Mouse (Mus musculus) liver, embryonic 16.5 days (tissue): ENCODE data around the gene Rapgef4. TPM values are rescaled to one million over a fixed set of nuclear protein-coding genes. Genes with fewer than 3 reads are reported as not detected.

Experiments
- ATAC-seq: fragments of 200-750 bp; cut with Nextera tagmentation; 2 replicates; pipeline ENCODE4 v1.8.0; 2017; ENCODE audit warnings: low read depth, mild to moderate bottlenecking, moderate number of reproducible peaks, moderate library complexity
- H3K27ac ChIP-seq: fragments of 300-500 bp; sonication (generic); 2 replicates; pipeline ENCODE4 v1.5.1; 2014; ENCODE audit warnings: mild to moderate bottlenecking, low read length
- H3K27me3 ChIP-seq: fragments of 300-500 bp; sonication (generic); 2 replicates; pipeline ENCODE4 v1.6.1; 2014; ENCODE audit warnings: low read depth, low read length, mixed read lengths; ENCODE audit not compliant: control insufficient read depth, insufficient read depth
- H3K36me3 ChIP-seq: fragments of 300-500 bp; sonication (generic); 2 replicates; pipeline ENCODE4 v1.6.1; 2014; ENCODE audit warnings: mild to moderate bottlenecking; ENCODE audit not compliant: control insufficient read depth, insufficient read depth
- H3K4me1 ChIP-seq: fragments of 300-500 bp; sonication (generic); 2 replicates; pipeline ENCODE4 v1.6.1; 2014; ENCODE audit warnings: low read depth, low read length, mixed read lengths; ENCODE audit not compliant: control insufficient read depth
- H3K4me2 ChIP-seq: fragments of 300-500 bp; sonication (generic); 2 replicates; pipeline ENCODE4 v1.6.1; 2014; ENCODE audit warnings: low read depth, low read length, mixed read lengths
- H3K4me3 ChIP-seq: fragments of 300-500 bp; sonication (generic); 2 replicates; pipeline ENCODE4 v1.5.1; 2014; ENCODE audit warnings: low read depth, mild to moderate bottlenecking, low read length
- H3K9ac ChIP-seq: fragments of 300-500 bp; sonication (generic); 2 replicates; pipeline ENCODE4 v1.6.1; 2014; ENCODE audit warnings: low read depth, low read length
- H3K9me3 ChIP-seq: fragments of 300-500 bp; sonication (generic); replicated peaks from 2 replicates; pipeline ENCODE4 v1.6.1; 2016; ENCODE audit warnings: low read length; ENCODE audit not compliant: control insufficient read depth
- WGBS: fragments of 180-500 bp; shearing (Covaris S2); extraction: QIAGEN DNeasy Blood & Tissue Kit; methylation state at CpG from one replicate; pipeline ENCODE4 v1.1.7; 2014; ENCODE audit not compliant: insufficient replicate concordance; 5-methylcytosine and 5-hydroxymethylcytosine counted together
- polyA plus RNA-seq: library from polyadenylated mRNA; unstranded; fragments of >200 nt; fragmentation: Nextera tagmentation; extraction: Ambion mirVana; gene quantifications from 2 replicates; pipeline ENCODE4 v1.2.1, GENCODE M21; 2015

Rapgef4 gene
- polyA plus RNA-seq, 1 experiment from 2014 or later: 7.8 TPM

DNA sequence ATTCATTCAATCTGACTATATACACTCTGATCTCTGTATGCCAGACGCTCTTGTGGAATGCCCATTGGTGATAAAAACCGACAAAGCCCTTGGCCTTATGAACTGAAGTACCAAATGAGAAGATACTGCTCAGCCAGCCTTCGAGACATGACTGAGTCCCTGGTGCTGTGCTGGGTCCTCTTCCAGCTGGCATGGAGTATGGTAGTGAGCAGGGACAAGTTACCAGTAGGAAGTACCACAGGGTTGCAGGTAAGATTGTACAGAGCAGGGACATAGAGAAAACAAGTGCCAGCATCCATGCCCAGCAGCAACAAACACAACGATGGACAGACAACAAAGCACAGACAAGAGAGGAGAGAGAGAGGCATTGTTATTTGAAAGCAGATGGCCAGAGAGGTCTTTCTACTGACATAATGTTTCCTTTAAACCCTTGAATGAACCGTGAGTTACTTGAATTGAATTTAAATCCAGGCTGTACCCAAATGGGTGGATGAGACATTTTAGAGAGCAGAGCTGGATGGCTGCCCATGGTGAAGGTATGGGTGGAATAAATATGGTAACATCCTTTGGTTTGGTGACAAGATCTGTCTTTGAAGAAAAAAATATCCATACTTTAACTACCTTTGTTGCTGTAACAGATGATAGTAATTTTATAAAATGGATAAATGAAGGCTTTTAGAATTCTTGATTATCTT is 12.8 kb downstream of the Rapgef4 start:
- Histone ChIP-seq H3K27ac (no peak overlapping the region), H3K9ac (no peak overlapping the region), H3K36me3 (no peaks in the 10 kb centered on the region), H3K4me2 (no peak overlapping the region), H3K4me1 (no peaks in the 10 kb centered on the region), H3K27me3 (no peaks in the 10 kb centered on the region), H3K4me3 (no peak overlapping the region), H3K9me3 (no peaks in the 10 kb centered on the region)
- no peak for ATAC-seq
- 71% methylated on average over 5 of the region's 5 CpGs for WGBS

DNA sequence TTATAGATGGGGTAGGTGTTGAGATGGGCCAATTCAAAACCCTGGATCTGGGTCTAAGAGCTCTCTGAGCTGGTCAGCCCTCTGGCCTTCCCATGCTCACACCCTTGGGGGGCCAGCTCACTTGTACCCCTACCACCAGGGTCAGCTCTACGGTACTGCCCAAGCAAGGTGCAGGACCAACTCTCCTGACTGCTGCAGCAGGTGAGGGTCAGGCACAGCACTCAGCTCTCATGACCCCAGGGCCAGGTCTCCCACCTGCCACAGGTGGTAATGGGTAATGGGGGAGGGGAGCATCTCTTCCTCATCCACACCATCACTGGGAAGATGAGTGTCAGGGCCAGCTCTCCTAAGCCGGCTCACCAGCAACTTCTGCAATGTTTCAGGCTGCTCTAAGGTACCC is 17.5 kb downstream of the Rapgef4 start:
- H3K9me3 ChIP-seq: no peaks in the 10 kb centered on the region
- no peaks in the 10 kb centered on the region for H3K36me3 ChIP-seq
- H3K4me3 ChIP-seq: no peak overlapping the region
- no peaks in the 10 kb centered on the region for H3K27me3 ChIP-seq
- 51% methylated on average over 2 of the region's 2 CpGs for WGBS
- H3K27ac ChIP-seq: no peak overlapping the region
- H3K4me2 ChIP-seq: no peak overlapping the region
- ATAC-seq: no peak
- no peak overlapping the region for H3K9ac ChIP-seq
- H3K4me1 ChIP-seq: no peaks in the 10 kb centered on the region

DNA sequence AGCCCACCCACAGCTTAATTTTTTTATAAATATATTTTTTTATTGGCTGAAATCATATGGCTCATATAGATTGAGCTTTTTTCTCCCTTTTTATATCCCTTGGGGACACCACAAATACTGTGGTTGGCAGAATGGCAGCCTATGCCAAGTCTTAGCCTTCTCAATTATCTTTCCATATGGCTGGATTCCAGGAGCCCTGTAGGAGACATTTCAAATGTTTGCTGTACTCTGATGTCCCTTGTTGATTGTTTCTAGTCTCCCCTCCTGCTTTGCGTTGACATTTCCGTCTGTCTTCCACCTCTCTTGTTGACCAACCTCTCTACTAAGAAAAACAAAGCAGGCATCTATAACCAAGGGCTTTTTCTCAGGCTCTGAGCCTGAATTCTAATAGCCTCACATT is 19.1 kb downstream of the Rapgef4 start:
- ATAC-seq: no peak
- no peak overlapping the region for H3K4me3 ChIP-seq
- 69% methylated on average over 2 of the region's 2 CpGs for WGBS
- no peaks in the 10 kb centered on the region for H3K4me1 ChIP-seq
- no peak overlapping the region for H3K9ac ChIP-seq
- no peaks in the 10 kb centered on the region for H3K36me3 ChIP-seq
- no peaks in the 10 kb centered on the region for H3K9me3 ChIP-seq
- H3K27me3 ChIP-seq: no peaks in the 10 kb centered on the region
- no peak overlapping the region for H3K27ac ChIP-seq
- no peak overlapping the region for H3K4me2 ChIP-seq

DNA sequence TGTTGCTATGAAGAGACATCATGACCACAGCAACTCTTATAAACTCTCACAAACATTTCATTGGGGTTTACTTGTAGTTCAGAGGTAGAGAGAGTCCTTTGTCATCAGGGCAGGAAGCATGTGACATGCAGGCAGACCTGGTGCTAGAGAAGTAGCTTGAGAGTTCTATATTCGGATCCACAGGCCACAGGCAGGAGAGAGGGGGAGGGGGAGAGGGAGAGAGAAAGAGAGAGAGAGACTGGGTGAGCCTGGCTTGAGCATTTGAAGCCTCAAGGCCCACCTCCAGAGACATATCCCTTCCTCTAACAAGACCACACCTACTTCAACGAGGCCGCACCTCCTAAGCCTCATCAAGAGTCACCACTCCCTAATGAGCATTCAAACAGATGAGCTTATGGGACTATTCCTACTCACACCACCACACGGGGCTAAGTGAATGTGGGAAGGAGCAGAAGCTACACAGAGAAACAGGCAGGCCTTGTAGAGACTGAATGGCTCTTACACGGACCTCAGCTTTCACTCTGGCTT is 21.9 kb downstream of the Rapgef4 start:
- 40% methylated on average over 5 of the region's 5 CpGs for WGBS
- no peaks in the 10 kb centered on the region for H3K27me3 ChIP-seq
- no peak overlapping the region for H3K4me3 ChIP-seq
- no peaks in the 10 kb centered on the region for H3K36me3 ChIP-seq
- H3K4me2 ChIP-seq: no peak overlapping the region
- H3K4me1 ChIP-seq: no peaks in the 10 kb centered on the region
- H3K9ac ChIP-seq: no peak overlapping the region
- H3K9me3 ChIP-seq: no peaks in the 10 kb centered on the region
- H3K27ac ChIP-seq: no peak overlapping the region
- ATAC-seq: no peak

DNA sequence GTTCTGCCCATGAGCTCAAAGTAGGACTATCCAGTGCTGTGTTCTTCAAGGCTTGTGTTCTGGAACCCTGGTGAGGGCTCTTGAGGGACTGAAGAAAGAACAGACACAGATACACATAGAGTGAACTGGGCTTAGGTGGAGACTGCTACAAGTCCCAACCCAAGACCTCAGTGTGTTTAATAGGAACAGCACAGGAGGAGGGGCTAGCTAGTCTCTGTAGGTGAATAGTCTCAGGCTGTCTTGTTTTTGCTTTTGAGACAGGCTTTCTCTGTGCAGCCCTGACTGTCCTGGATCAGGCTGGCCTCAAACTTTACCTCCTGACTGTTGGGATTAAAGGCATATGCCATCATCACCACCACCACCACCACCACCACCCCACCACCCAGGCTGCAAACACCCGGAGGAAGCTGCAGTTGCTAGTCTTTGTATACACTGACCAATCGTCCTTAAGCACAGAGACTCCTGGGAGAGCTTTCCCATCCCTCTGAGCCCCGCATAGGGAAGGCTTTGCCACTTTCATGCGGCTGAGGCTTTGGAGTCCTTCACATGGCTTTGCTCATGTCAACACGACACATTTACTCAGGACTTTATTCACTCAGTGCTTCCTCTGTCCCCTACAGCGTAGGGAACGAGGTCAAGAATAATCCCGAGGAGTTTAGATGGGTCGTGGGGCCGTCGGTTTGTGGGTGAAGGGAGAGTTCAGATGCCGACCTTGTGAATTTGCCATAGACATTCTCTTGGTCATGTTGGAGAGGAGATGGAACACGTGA is 22.9 kb downstream of the Rapgef4 start:
- whole genome bisulfite sequencing: 64% methylated on average over 13 of the region's 13 CpGs
- H3K4me1 ChIP-seq: no peaks in the 10 kb centered on the region
- no peak overlapping the region for H3K4me2 ChIP-seq
- ATAC-seq: no peak
- no peak overlapping the region for H3K27ac ChIP-seq
- no peaks in the 10 kb centered on the region for H3K36me3 ChIP-seq
- H3K27me3 ChIP-seq: no peaks in the 10 kb centered on the region
- H3K4me3 ChIP-seq: no peak overlapping the region
- no peaks in the 10 kb centered on the region for H3K9me3 ChIP-seq
- H3K9ac ChIP-seq: no peak overlapping the region

DNA sequence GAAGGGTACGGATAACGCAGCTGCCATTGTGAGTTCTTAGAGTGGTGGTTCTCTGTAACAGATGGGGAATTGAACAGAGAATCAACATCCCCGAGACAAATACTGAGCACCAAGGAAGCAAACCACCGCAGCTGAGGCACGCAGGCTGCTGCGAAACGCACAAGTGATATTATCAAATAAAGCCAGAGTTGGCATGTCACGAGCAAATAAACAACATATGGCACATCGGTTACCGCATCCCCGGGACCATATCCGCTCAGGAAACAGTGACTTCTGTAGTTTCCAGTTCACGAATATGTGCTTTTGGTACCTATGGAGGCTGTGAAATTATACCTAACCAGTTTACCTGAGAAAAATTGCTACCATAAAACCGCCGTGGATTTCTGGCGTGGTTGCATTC is 24.0 kb downstream of the Rapgef4 start:
- no peak overlapping the region for H3K9ac ChIP-seq
- 75% methylated on average over 16 of the region's 16 CpGs for WGBS
- H3K36me3 ChIP-seq: no peaks in the 10 kb centered on the region
- no peak overlapping the region for H3K4me3 ChIP-seq
- no peaks in the 10 kb centered on the region for H3K9me3 ChIP-seq
- no peaks in the 10 kb centered on the region for H3K27me3 ChIP-seq
- H3K4me1 ChIP-seq: no peaks in the 10 kb centered on the region
- no peak for ATAC-seq
- no peak overlapping the region for H3K4me2 ChIP-seq
- H3K27ac ChIP-seq: no peak overlapping the region

DNA sequence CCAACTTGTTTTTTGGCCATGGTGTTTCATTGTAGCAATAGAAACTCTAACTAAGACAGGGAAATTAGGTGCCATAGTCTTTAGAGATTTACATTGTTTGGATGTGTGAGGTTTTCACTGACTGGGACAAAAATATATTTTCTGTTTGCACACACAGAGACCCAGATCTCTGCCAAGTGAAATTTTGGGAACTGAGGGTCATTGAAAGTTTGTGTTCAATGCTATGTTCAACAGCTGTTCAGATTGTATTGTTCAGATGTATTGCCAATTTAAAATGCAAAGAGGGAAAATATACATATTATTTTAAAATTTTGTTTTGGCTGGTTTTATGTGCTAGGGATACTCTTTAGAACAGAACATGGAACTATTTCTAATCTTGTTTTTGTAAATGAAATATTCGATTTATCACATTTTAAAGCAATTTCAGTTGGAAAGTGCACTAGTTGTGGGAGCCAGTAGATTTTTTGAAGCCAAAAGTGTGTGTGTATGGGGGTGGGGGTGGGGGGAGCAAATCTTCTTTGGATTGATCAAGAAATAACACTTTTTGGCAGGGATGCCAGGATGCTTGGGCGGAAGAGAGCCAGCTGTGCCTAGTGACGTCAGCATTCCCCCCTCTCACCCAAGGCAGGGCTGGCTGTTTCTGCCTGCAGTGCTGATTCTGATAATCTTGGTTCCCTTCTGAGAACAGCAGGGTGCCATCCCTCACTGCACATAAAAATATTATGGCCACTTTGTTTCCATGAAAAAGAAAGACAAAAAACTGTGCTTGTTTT is 28.6 kb downstream of the Rapgef4 start:
- WGBS: 57% methylated on average over 3 of the region's 3 CpGs
- no peaks in the 10 kb centered on the region for H3K9me3 ChIP-seq
- no peak overlapping the region for H3K9ac ChIP-seq
- ATAC-seq: no peak
- H3K36me3 ChIP-seq: no peaks in the 10 kb centered on the region
- H3K4me1 ChIP-seq: no peaks in the 10 kb centered on the region
- no peak overlapping the region for H3K4me2 ChIP-seq
- H3K27me3 ChIP-seq: no peaks in the 10 kb centered on the region
- no peak overlapping the region for H3K4me3 ChIP-seq
- no peak overlapping the region for H3K27ac ChIP-seq

DNA sequence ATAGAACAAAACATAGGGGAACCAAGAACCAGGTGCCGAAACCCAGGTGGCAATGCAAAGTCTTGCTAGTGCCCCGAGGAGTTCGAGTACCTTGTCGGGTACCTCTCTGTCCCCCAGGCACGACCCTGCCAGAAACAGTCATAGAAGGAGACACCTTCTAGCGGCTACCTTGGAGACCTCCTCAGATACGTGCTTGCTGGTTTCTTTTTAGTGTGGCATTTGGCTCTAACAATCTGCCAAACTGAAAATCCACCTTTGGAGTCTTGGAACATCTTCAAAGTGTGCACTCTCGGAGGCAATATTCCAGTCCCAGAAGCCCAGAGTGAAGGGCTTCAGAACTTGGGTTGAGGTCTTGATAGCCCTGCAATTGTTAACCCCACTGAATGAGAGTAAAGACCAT is 34.3 kb downstream of the Rapgef4 start:
- no peaks in the 10 kb centered on the region for H3K9me3 ChIP-seq
- no peaks in the 10 kb centered on the region for H3K36me3 ChIP-seq
- H3K27me3 ChIP-seq: no peaks in the 10 kb centered on the region
- H3K4me3 ChIP-seq: no peak overlapping the region
- no peak overlapping the region for H3K27ac ChIP-seq
- H3K4me1 ChIP-seq: no peaks in the 10 kb centered on the region
- ATAC-seq: no peak
- no peak overlapping the region for H3K4me2 ChIP-seq
- no peak overlapping the region for H3K9ac ChIP-seq
- WGBS: 60% methylated on average over 8 of the region's 8 CpGs
